Mouse (Mus musculus): ENCODE results near the gene Mafg. TPM values are rescaled to one million over a fixed set of nuclear protein-coding genes. Genes with fewer than 3 reads are reported as not detected.

Mafg gene
- polyA plus RNA-seq, 1 experiment from 2014 or later: 19.5 TPM

GRCm38 (mm10) chr11:120609250-120609649, 24.1 kb downstream of the Mafg start:
- Histone ChIP-seq H3K4me2 (ENCODE audit: low read depth, low read length) (peak overlapping the region; percentile 70), H3K27me3 (ENCODE audit: control insufficient read depth, insufficient read depth, low read length) (no peaks in the 10 kb centered on the region), H3K36me3 (ENCODE audit: control insufficient read depth, insufficient read depth, low read length) (peaks cover 15% of the 10 kb centered on the region; the same call in 1 of the 2 replicates), H3K9ac (ENCODE audit: low read length) (no peak overlapping the region; the same call in 1 of the 2 replicates), H3K9me3 (replicated peaks; ENCODE audit: control insufficient read depth, low read length) (no peaks in the 10 kb centered on the region), H3K4me3 (replicated peaks; ENCODE audit: low read length) (peak overlapping the region; percentile 39; the same call in 1 of the 2 replicates), H3K27ac (ENCODE audit: low read length) (peak overlapping the region; percentile 35; the same call in 1 of the 2 replicates), H3K4me1 (ENCODE audit: control insufficient read depth, insufficient read depth, low read length) (peaks cover 27% of the 10 kb centered on the region)
- ATAC-seq (ENCODE audit: insufficient read depth, low FRiP score): peak; percentile 68; the same call in 1 of the 2 replicates
- WGBS: 37% methylated on average over 8 of the region's 8 CpGs

GRCm38 (mm10) chr11:120608241-120609034, 25.0 kb downstream of the Mafg start, which contains the start of gene Npb:
Npb (plus strand) TSS chr11:120608477.
- Histone ChIP-seq H3K4me3 (replicated peaks; ENCODE audit: low read length) (peak within 1 kb of the TSS; percentile 39), H3K36me3 (ENCODE audit: control insufficient read depth, insufficient read depth, low read length) (peaks cover 11% of the 10 kb centered on the region; the same call in 1 of the 2 replicates), H3K4me2 (ENCODE audit: low read depth, low read length) (peak within 1 kb of the TSS; percentile 70), H3K9me3 (replicated peaks; ENCODE audit: control insufficient read depth, low read length) (no peaks in the 10 kb centered on the region), H3K27ac (ENCODE audit: low read length) (peak within 1 kb of the TSS; percentile 35; the same call in 1 of the 2 replicates), H3K27me3 (ENCODE audit: control insufficient read depth, insufficient read depth, low read length) (no peaks in the 10 kb centered on the region), H3K9ac (ENCODE audit: low read length) (peak within 1 kb of the TSS; percentile 70), H3K4me1 (ENCODE audit: control insufficient read depth, insufficient read depth, low read length) (peaks cover 27% of the 10 kb centered on the region)
- 6% methylated on average over 45 of the region's 45 CpGs for WGBS
- ATAC-seq (ENCODE audit: insufficient read depth, low FRiP score): peak; percentile 44

- no peak for ATAC-seq (ENCODE audit: insufficient read depth, low FRiP score)
- Histone ChIP-seq H3K4me1 (ENCODE audit: control insufficient read depth, insufficient read depth, low read length) (peaks cover 27% of the 10 kb centered on the region), H3K9me3 (replicated peaks; ENCODE audit: control insufficient read depth, low read length) (no peaks in the 10 kb centered on the region), H3K4me2 (ENCODE audit: low read depth, low read length) (no peak overlapping the region), H3K27ac (ENCODE audit: low read length) (no peak overlapping the region), H3K36me3 (ENCODE audit: control insufficient read depth, insufficient read depth, low read length) (peaks cover 13% of the 10 kb centered on the region; the same call in 1 of the 2 replicates), H3K4me3 (replicated peaks; ENCODE audit: low read length) (no peak overlapping the region), H3K27me3 (ENCODE audit: control insufficient read depth, insufficient read depth, low read length) (no peaks in the 10 kb centered on the region), H3K9ac (ENCODE audit: low read length) (peak overlapping the region; percentile 19; the same call in 1 of the 2 replicates)
- WGBS: 71% methylated on average over 4 of the region's 4 CpGs
Measured at GRCm38 (mm10) chr11:120606764-120607163, 26.6 kb downstream of the Mafg start.

GRCm38 (mm10) chr11:120605667-120606066, 27.7 kb downstream of the Mafg start:
- H3K27me3 ChIP-seq (ENCODE audit: control insufficient read depth, insufficient read depth, low read length): no peaks in the 10 kb centered on the region
- H3K36me3 ChIP-seq (ENCODE audit: control insufficient read depth, insufficient read depth, low read length): peaks cover 18% of the 10 kb centered on the region; the same call in 1 of the 2 replicates
- H3K4me3 ChIP-seq (replicated peaks; ENCODE audit: low read length): no peak overlapping the region
- no peak overlapping the region for H3K9ac ChIP-seq (ENCODE audit: low read length)
- H3K4me1 ChIP-seq (ENCODE audit: control insufficient read depth, insufficient read depth, low read length): peaks cover 27% of the 10 kb centered on the region
- no peak overlapping the region for H3K27ac ChIP-seq (ENCODE audit: low read length)
- no peak overlapping the region for H3K4me2 ChIP-seq (ENCODE audit: low read depth, low read length)
- no peaks in the 10 kb centered on the region for H3K9me3 ChIP-seq (replicated peaks; ENCODE audit: control insufficient read depth, low read length)
- 84% methylated on average over 7 of the region's 7 CpGs for WGBS
- no peak for ATAC-seq (ENCODE audit: insufficient read depth, low FRiP score)

- Histone ChIP-seq H3K9ac (ENCODE audit: low read length) (no peak overlapping the region), H3K9me3 (replicated peaks; ENCODE audit: control insufficient read depth, low read length) (no peaks in the 10 kb centered on the region), H3K27me3 (ENCODE audit: control insufficient read depth, insufficient read depth, low read length) (no peaks in the 10 kb centered on the region), H3K27ac (ENCODE audit: low read length) (no peak overlapping the region), H3K4me1 (ENCODE audit: control insufficient read depth, insufficient read depth, low read length) (peaks cover 22% of the 10 kb centered on the region), H3K4me2 (ENCODE audit: low read depth, low read length) (no peak overlapping the region), H3K36me3 (ENCODE audit: control insufficient read depth, insufficient read depth, low read length) (peaks cover 19% of the 10 kb centered on the region; the same call in 1 of the 2 replicates), H3K4me3 (replicated peaks; ENCODE audit: low read length) (no peak overlapping the region)
- ATAC-seq (ENCODE audit: insufficient read depth, low FRiP score): no peak
- 73% methylated on average over 2 of the region's 2 CpGs for WGBS
Measured at GRCm38 (mm10) chr11:120603545-120603944, 29.9 kb downstream of the Mafg start.

GRCm38 (mm10) chr11:120600716-120601115, 32.7 kb downstream of the Mafg start:
- Histone ChIP-seq H3K4me3 (replicated peaks; ENCODE audit: low read length) (no peak overlapping the region), H3K27ac (ENCODE audit: low read length) (no peak overlapping the region), H3K36me3 (ENCODE audit: control insufficient read depth, insufficient read depth, low read length) (peaks cover 21% of the 10 kb centered on the region; the same call in 1 of the 2 replicates), H3K9me3 (replicated peaks; ENCODE audit: control insufficient read depth, low read length) (no peaks in the 10 kb centered on the region), H3K27me3 (ENCODE audit: control insufficient read depth, insufficient read depth, low read length) (no peaks in the 10 kb centered on the region), H3K9ac (ENCODE audit: low read length) (no peak overlapping the region), H3K4me2 (ENCODE audit: low read depth, low read length) (no peak overlapping the region), H3K4me1 (ENCODE audit: control insufficient read depth, insufficient read depth, low read length) (peaks cover 25% of the 10 kb centered on the region)
- ATAC-seq (ENCODE audit: insufficient read depth, low FRiP score): no peak
- 94% methylated on average over 3 of the region's 3 CpGs for WGBS

GRCm38 (mm10) chr11:120598990-120599549, 34.3 kb downstream of the Mafg start:
- no peak for ATAC-seq (ENCODE audit: insufficient read depth, low FRiP score)
- peak overlapping the region; percentile 87 for H3K27ac ChIP-seq (ENCODE audit: low read length)
- H3K9ac ChIP-seq (ENCODE audit: low read length): peak overlapping the region; percentile 70
- peak overlapping the region; percentile 80 for H3K4me2 ChIP-seq (ENCODE audit: low read depth, low read length)
- peak overlapping the region; percentile 96 for H3K4me3 ChIP-seq (replicated peaks; ENCODE audit: low read length)
- H3K4me1 ChIP-seq (ENCODE audit: control insufficient read depth, insufficient read depth, low read length): peaks cover 25% of the 10 kb centered on the region
- H3K9me3 ChIP-seq (replicated peaks; ENCODE audit: control insufficient read depth, low read length): no peaks in the 10 kb centered on the region
- 40% methylated on average over 17 of the region's 17 CpGs for WGBS
- H3K27me3 ChIP-seq (ENCODE audit: control insufficient read depth, insufficient read depth, low read length): no peaks in the 10 kb centered on the region
- H3K36me3 ChIP-seq (ENCODE audit: control insufficient read depth, insufficient read depth, low read length): peaks cover 28% of the 10 kb centered on the region

- under 1% methylated on average over 83 of the region's 88 CpGs for WGBS
- peaks cover 32% of the 10 kb centered on the region for H3K36me3 ChIP-seq (ENCODE audit: control insufficient read depth, insufficient read depth, low read length)
- no peaks in the 10 kb centered on the region for H3K9me3 ChIP-seq (replicated peaks; ENCODE audit: control insufficient read depth, low read length)
- H3K27me3 ChIP-seq (ENCODE audit: control insufficient read depth, insufficient read depth, low read length): no peaks in the 10 kb centered on the region
- ATAC-seq (ENCODE audit: insufficient read depth, low FRiP score): peak; percentile 98
- H3K4me2 ChIP-seq (ENCODE audit: low read depth, low read length): peak within 1 kb of the TSS; percentile 94
- H3K4me3 ChIP-seq (replicated peaks; ENCODE audit: low read length): peak within 1 kb of the TSS; percentile 96
- H3K27ac ChIP-seq (ENCODE audit: low read length): peak within 1 kb of the TSS; percentile 90
- H3K9ac ChIP-seq (ENCODE audit: low read length): peak within 1 kb of the TSS; percentile 100
- peaks cover 25% of the 10 kb centered on the region for H3K4me1 ChIP-seq (ENCODE audit: control insufficient read depth, insufficient read depth, low read length)
Measured at GRCm38 (mm10) chr11:120598283-120598989, 35.0 kb downstream of the Mafg start, which contains the start of the genes Alyref and Anapc11. Alyref (minus strand) TSS chr11:120598365. Anapc11 (plus strand) TSS chr11:120598421.
